Mouse (Mus musculus) layer of hippocampus, adult 8-10 months (tissue): Measurements from ENCODE around the gene Pramef17. TPM values are rescaled to one million over a fixed set of nuclear protein-coding genes. Genes with fewer than 3 reads are reported as not detected.
"Not testable (repeated sequence)": the region's sequence is repeated elsewhere in the genome, so short reads cannot be mapped to it uniquely, and the experiment has no call there.

Source experiments
- DNase-seq, 2 experiments: peaks; one replicate each; pipeline ENCODE4 v3.0.0; 2022; ENCODE audit warnings: low spot score in 2 of 2
- total RNA-seq, 4 experiments: library from RNA; stranded (reverse); gene quantifications; 2 replicates each; pipeline ENCODE4 v1.2.4; 2022

Pramef17 gene
- not detected for total RNA-seq

DNA sequence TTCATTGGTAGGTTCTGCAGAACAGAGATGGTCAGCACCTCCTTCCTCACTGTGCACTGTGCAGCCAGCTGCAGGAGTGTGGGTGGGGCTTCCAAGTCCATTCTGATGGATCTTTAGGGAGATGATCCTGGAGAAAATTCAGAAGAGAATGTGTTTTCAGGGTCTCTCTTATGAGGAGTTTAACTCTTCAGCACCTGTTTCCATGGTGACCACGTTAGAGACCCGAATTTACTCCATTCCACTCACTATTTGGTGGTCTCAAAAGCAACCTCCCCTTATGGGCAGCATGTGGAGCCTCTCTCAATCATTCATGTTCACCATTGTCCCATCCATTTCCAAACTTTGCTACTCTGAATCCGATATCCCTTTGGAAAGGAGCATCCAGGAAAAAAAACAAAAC, at the start of gene Pramef17:
Pramef17 (minus strand) TSS at position 101 of the 400 bp plus-strand sequence.
- not testable (repeated sequence) for DNase-seq

DNA sequence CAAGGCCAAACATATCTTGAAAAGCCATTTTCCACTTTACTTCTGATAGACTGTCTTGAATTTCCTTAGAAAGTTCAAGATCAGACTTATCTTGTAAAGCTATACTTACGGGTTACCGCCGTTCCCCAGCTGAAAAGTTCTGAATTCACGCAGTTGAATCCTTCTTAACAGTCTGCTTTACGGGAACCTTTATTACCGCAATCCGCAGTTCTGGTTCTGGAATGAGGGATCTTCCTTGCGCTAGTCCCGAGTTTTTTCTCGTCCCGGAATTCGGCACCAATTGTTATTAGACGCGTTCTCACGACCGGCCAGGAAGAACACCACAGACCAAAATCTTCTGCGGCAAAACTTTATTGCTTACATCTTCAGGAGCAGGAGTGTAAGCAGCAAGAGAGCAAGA, 6.0 kb downstream of the Pramef17 start:
- DNase-seq, result peak; percentile 69 to 75

DNA sequence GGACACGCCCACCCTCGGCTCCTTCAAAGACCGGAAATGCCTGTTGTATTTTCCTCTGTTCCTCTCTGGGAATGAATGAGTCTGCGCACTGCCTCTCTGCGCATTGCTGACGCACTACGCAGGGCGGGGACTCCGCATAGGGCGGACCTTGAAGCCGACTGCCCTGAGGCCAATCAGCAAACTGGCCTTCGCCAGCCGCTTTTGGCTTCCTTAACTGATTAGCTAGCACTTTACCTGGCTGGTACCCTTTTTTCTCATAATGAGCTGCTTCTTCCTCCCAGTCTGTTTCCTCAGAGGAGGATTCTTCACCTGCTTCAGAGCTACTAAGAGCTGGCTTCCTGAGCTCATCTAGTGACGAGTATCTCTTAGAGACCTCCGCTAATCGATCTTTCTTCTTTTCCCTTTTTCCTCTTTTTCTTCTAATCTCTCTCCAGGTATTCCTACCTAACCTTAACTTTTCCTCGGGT, 6.7 kb downstream of the Pramef17 start:
- DNase-seq, result peak; percentile 44 to 66

DNA sequence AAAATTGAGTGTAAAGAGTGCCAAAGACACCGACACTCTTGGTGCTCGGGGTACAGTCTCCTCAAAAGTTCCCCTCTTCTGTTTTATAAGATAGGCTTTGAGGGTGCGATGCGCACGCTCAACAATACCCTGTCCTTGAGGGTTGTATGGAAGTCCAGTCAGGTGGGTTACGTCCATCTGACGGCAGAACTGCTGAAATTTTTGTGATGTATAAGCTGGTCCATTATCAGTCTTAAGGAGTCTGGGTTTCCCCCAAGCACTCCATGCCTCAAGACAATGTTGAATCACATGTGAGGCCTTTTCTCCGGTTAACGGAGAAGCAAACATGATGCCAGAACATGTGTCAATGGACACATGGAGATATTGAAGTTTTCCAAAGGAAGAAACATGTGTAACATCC, 8.4 kb downstream of the Pramef17 start:
- peak; percentile 55 to 66 for DNase-seq

DNA sequence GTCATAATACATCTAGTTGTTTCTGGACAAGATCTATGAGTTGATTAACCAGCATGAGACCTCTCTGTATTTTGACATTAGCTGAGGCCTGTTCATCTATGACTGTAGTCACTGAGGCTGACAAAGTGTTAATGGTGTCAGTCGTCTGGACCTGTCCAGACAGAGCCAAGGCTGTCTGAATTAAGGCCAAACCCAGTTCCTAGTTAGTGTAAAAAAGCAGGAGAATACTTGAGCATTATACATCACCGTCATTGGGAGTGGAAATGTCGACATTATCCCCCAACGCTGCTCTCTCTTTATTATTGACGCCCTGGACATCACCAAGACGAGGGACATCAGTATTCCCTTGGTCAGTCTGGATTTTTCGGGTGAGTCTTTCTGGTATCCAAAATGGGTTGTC, 9.0 kb downstream of the Pramef17 start:
- DNase-seq, result peak; percentile 10 to 24

DNA sequence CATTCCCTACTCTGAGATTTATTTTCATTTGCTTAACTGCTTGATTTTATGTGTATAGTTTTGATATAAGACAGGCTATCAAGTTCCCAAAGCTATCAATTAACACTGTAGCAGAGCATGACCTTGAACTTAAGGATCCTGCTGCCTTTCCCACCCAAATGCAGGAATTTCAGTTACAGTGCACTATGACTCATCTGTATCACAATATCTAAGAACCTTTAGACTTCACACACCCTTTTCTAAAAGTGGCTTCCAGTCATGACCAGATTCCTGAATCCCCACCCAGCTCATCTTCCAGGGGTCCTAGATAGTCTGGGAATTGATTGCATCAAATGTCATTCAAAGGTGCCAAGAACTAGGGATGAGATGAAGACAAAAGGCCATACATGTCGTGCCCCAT, 10.7 kb downstream of the Pramef17 start:
- not testable (repeated sequence) for DNase-seq

GRCm38 (mm10) chr4:143966850-143967249, 27.3 kb downstream of the Pramef17 start, which contains the start of gene Gm13101:
Gm13101 (minus strand) TSS chr4:143966950.
- not testable (repeated sequence) for DNase-seq

DNA sequence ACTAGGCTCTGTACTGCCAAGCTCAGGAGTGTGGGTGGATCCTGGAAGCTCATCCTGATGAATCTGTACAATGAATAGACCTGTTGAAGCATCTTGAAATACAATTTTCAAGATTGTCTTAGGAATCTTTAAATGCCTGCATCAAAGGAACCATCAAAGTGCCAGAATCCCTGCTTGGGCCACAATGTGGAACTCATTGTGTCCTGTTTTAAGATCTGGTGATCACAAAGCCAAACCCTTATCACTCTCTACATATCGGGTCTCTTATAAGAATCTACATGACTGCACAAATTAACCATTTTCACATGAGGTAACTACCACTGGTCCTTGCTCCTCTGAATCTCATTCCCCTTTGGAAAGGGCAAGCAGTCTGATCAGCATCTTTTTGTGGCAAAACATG, 43.3 kb downstream of the Pramef17 start, which contains the start of gene Pramef25:
Pramef25 (minus strand) TSS at position 101 of the 400 bp plus-strand sequence.
- DNase-seq, result not testable (repeated sequence)

Other genes with a start within 250 kb of the Pramef17 start
- not detected for gene Gm13023, start 205.0 kb downstream of the Pramef17 start, total RNA-seq
- gene Gm13084, start 178.3 kb downstream of the Pramef17 start, total RNA-seq, result not detected
- gene Gm13103, start 147.9 kb downstream of the Pramef17 start, total RNA-seq, result not detected
- not detected for gene Pramef6, start 94.0 kb downstream of the Pramef17 start, total RNA-seq
- gene Pramef25, start 43.4 kb downstream of the Pramef17 start, total RNA-seq, result not detected
- gene Gm13101, start 27.4 kb downstream of the Pramef17 start, total RNA-seq, result not detected
- gene Pramel4, start 64.8 kb upstream of the Pramef17 start, total RNA-seq, result not detected
- gene Gm13102, start 112.1 kb upstream of the Pramef17 start, total RNA-seq, result not detected
- gene Oog3, start 168.3 kb upstream of the Pramef17 start, total RNA-seq, result not detected
- not detected for gene Oog2, start 196.3 kb upstream of the Pramef17 start, total RNA-seq
- gene C87977, start 218.9 kb upstream of the Pramef17 start, total RNA-seq, result not detected